Mouse (Mus musculus): ENCODE measurements at regions not wholly inside any gene's neighbourhood (a gene's known extent, or its start where the extent isn't known, plus 50 kb on each side); places are given as distances from the start of the nearest gene placed in this dataset.

DNA sequence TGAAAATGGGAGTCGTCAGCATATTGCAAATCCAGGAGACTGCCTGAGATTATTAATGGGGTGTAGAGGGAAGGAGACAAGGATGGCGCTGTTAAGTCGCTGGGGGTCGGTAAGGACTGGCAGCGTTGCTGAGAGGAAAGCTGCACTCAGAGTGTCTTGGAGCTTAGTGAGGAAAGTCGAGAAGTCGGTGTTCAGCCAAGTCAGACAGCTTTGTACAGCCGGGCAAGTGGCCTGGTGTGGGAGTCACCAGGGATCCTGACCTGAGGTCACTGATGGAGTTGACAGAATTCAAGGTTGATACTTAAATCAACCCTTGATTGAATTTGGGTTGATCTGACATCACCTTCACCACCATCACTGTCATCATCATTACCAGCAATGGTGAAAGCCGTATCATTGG is 175.3 kb downstream of the Slc30a10 start:
- no peak overlapping the region for H3K9ac ChIP-seq

DNA sequence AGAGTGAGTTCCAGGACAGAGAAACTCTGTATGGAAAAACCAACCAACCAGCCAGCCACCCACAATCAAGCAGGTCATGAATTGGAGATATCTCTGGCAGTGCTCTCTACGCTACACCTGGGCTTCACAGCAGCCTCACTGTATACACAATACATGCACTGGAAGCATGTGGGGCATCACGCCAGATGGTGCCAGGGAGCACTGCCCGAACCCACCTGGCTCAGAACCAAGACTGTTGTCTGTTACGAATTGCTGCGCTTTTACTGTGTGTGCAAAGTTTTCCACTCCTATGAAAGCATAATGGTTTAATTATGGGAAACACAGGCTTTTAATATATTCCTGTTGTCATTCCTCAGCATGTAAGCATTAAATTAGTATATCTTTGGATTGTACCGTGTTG is 184.0 kb downstream of the Slc30a10 start:
- WGBS = 86% methylated on average over 6 of the region's 6 CpGs
- H3K36me3 ChIP-seq (replicated peaks) = no peaks in the 10 kb centered on the region
- H3K9me3 ChIP-seq = no peaks in the 10 kb centered on the region
- ATAC-seq (replicated peaks) = no peak
- no peak overlapping the region for H3K27ac ChIP-seq
- H3K27me3 ChIP-seq (replicated peaks) = no peaks in the 10 kb centered on the region
- H3K4me2 ChIP-seq = no peak overlapping the region
- no peak overlapping the region for H3K4me3 ChIP-seq
- no peaks in the 10 kb centered on the region for H3K4me1 ChIP-seq
- no peak overlapping the region for H3K9ac ChIP-seq

More for the DNA sequence above, 175.3 kb downstream of the Slc30a10 start:
- WGBS = 91% methylated on average over 9 of the region's 9 CpGs
- no peak for ATAC-seq (replicated peaks)
- Histone ChIP-seq H3K4me1 (no peaks in the 10 kb centered on the region), H3K9me3 (no peaks in the 10 kb centered on the region), H3K4me2 (no peak overlapping the region), H3K27me3 (replicated peaks) (no peaks in the 10 kb centered on the region), H3K27ac (no peak overlapping the region), H3K4me3 (no peak overlapping the region), H3K36me3 (replicated peaks) (no peaks in the 10 kb centered on the region)

DNA sequence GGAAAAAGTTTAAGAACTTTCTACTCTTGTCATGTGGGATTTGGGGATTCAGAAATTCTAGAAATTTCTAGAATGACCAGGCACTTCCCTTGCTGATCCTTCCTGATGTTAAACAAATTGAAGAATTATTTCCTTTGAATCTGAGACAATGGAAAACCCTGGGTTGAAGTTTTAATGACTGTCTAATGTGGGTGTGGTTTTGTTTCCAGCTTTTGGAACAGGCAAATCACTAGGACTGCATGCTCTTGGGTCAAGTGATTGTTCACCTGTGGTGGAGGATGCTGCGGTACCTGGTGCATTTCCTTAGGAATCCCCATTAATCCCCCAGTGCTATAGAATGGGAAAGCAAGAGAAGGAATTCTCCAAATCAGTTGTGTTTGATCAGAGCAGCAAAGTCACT is 184.8 kb downstream of the Slc30a10 start:
- H3K4me1 ChIP-seq = no peaks in the 10 kb centered on the region
- H3K27me3 ChIP-seq (replicated peaks) = no peaks in the 10 kb centered on the region
- H3K9me3 ChIP-seq = no peaks in the 10 kb centered on the region
- no peak overlapping the region for H3K27ac ChIP-seq
- H3K4me3 ChIP-seq = no peak overlapping the region
- no peak overlapping the region for H3K4me2 ChIP-seq
- no peak overlapping the region for H3K9ac ChIP-seq
- no peaks in the 10 kb centered on the region for H3K36me3 ChIP-seq (replicated peaks)
- 91% methylated on average over 1 of the region's 1 CpGs for WGBS
- ATAC-seq (replicated peaks) = no peak

DNA sequence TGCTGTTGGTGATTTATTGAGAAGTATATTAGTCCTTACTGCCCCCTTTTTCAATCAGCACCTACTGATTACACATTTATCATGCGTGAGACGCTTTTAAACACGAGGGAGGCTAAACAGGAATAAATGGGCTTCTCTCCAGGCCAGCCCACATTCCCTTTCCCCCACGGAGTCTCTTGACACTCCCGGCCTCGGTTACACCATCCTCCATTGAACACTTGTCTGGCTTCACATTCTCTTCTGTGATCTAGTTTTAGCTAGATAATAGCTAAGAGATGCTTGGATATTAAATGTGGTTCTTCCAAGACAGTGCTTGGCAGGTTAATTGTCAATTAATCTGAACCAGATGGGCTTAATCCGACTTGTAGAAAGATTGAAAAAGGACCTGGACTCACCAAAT is 189.4 kb downstream of the Slc30a10 start:
- no peak overlapping the region for H3K27ac ChIP-seq
- no peaks in the 10 kb centered on the region for H3K27me3 ChIP-seq (replicated peaks)
- H3K9ac ChIP-seq = no peak overlapping the region
- no peaks in the 10 kb centered on the region for H3K4me1 ChIP-seq
- 79% methylated on average over 7 of the region's 7 CpGs for WGBS
- H3K9me3 ChIP-seq = no peaks in the 10 kb centered on the region
- no peak overlapping the region for H3K4me3 ChIP-seq
- ATAC-seq (replicated peaks) = no peak
- no peaks in the 10 kb centered on the region for H3K36me3 ChIP-seq (replicated peaks)
- H3K4me2 ChIP-seq = no peak overlapping the region

DNA sequence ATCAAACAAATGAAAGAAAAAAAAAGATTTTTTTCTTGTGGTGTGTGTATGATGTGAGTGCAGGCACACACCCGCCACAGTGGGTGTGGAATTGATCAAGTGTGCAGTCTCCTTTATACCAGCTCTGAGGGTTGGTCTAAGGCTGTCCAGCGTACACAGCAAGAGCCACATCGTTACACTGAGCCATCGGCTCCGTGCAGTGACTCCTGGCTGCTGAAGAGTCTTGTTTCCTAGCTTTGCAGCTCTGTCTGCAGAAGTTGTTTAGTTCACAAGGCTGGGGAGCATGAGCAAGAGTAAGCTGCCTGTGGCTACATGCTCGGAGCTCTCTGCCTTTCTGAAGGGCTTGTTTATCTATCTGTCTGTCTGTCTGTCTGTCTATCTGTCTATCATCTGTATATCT is 193.5 kb downstream of the Slc30a10 start:
- WGBS = 88% methylated on average over 6 of the region's 6 CpGs
- H3K4me2 ChIP-seq = no peak overlapping the region
- H3K4me1 ChIP-seq = no peaks in the 10 kb centered on the region
- no peaks in the 10 kb centered on the region for H3K9me3 ChIP-seq
- no peaks in the 10 kb centered on the region for H3K27me3 ChIP-seq (replicated peaks)
- no peak overlapping the region for H3K27ac ChIP-seq
- no peak overlapping the region for H3K4me3 ChIP-seq
- no peak overlapping the region for H3K9ac ChIP-seq
- no peaks in the 10 kb centered on the region for H3K36me3 ChIP-seq (replicated peaks)
- ATAC-seq (replicated peaks) = no peak

DNA sequence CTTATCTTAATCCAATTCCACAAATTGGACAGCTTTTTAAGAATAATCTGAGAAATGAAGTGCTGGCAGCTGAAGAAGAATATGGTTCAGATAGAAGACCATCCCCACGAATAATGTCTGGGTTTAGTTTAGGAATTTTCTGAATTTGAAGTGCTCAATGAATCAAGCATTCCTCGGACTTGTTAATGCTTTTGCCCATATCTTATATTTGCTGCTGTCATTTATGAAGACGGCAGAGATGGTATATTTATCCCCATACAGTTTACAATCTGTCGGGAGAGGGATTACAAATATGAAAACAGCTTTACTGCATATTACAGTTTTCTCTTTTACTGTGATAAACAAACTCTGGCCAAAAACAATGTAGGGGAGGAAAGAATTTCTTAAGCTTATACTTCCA is 194.3 kb downstream of the Slc30a10 start:
- no peak for ATAC-seq (replicated peaks)
- Histone ChIP-seq H3K4me3 (no peak overlapping the region), H3K27ac (no peak overlapping the region), H3K9ac (no peak overlapping the region), H3K4me1 (no peaks in the 10 kb centered on the region), H3K4me2 (no peak overlapping the region), H3K9me3 (no peaks in the 10 kb centered on the region), H3K27me3 (replicated peaks) (no peaks in the 10 kb centered on the region), H3K36me3 (replicated peaks) (no peaks in the 10 kb centered on the region)
- WGBS = 92% methylated on average over 4 of the region's 4 CpGs

DNA sequence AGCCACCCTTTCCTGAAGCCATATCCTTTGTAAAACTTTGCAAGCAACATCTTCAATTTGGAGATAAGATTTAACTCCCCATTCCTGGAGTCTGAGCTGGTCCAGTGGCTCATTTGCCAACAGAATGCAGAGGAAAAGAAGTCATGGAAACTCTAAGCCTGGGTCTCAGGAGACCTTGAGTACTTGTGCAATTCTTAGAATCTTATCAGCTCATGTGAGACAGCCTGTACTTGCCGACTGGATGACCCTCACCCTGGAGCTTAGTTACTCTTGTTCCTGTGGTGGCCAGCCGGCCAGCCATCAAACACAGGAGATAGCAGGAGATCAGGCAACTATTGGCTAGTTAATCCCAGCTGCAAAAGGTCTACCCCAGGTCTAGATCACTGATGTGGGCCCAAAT is 196.3 kb downstream of the Slc30a10 start:
- 79% methylated on average over 2 of the region's 2 CpGs for WGBS
- no peak overlapping the region for H3K27ac ChIP-seq
- no peaks in the 10 kb centered on the region for H3K36me3 ChIP-seq (replicated peaks)
- H3K9me3 ChIP-seq = no peaks in the 10 kb centered on the region
- no peaks in the 10 kb centered on the region for H3K4me1 ChIP-seq
- H3K27me3 ChIP-seq (replicated peaks) = no peaks in the 10 kb centered on the region
- no peak overlapping the region for H3K9ac ChIP-seq
- no peak overlapping the region for H3K4me3 ChIP-seq
- no peak overlapping the region for H3K4me2 ChIP-seq
- no peak for ATAC-seq (replicated peaks)

DNA sequence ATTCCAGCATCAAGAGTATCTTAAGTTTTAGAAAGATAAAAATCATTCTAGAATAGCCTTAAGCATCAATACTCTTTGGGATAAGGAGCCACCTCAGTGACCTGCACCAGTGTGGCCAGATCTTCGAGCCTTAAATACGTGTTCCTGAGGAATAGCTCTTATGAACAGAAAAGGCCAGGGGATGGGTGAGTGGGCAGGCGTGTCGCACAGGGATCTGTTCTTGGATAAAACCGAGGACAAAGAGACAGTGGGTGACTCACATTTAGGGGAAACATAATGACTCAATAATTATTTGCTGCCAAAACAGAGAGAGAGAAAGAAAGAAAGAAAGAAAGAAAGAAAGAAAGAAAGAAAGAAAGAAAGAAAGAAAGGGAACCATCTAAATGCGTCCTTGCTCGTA is 200.4 kb downstream of the Slc30a10 start:
- Histone ChIP-seq H3K9ac (no peak overlapping the region), H3K4me1 (no peaks in the 10 kb centered on the region), H3K27ac (no peak overlapping the region), H3K27me3 (replicated peaks) (no peaks in the 10 kb centered on the region), H3K4me3 (no peak overlapping the region), H3K36me3 (replicated peaks) (no peaks in the 10 kb centered on the region), H3K9me3 (no peaks in the 10 kb centered on the region), H3K4me2 (no peak overlapping the region)
- WGBS = 81% methylated on average over 7 of the region's 7 CpGs
- no peak for ATAC-seq (replicated peaks)

DNA sequence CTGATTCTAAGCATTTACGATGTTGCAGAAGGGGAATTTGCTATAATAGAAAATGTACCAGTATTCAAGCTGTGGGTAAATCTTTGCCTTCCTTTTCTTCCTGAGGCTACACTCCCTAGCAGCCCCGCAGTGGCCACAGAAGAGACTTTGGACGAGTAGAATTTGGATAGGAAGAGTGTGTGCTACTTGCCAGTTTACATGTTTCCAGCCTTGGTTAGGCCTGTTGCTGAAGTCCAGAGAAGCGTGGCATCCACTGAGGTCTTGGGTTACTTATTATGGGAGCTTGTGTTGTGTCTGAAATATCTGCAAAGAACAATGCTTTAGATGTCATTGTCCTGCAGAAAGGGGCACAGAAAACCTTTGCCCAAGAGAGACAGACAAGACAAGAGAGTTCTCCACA is 200.8 kb downstream of the Slc30a10 start:
- no peak for ATAC-seq (replicated peaks)
- H3K27ac ChIP-seq = no peak overlapping the region
- no peak overlapping the region for H3K9ac ChIP-seq
- no peak overlapping the region for H3K4me3 ChIP-seq
- H3K4me1 ChIP-seq = no peaks in the 10 kb centered on the region
- no peaks in the 10 kb centered on the region for H3K27me3 ChIP-seq (replicated peaks)
- no peak overlapping the region for H3K4me2 ChIP-seq
- no peaks in the 10 kb centered on the region for H3K36me3 ChIP-seq (replicated peaks)
- 76% methylated on average over 4 of the region's 4 CpGs for WGBS
- H3K9me3 ChIP-seq = no peaks in the 10 kb centered on the region

DNA sequence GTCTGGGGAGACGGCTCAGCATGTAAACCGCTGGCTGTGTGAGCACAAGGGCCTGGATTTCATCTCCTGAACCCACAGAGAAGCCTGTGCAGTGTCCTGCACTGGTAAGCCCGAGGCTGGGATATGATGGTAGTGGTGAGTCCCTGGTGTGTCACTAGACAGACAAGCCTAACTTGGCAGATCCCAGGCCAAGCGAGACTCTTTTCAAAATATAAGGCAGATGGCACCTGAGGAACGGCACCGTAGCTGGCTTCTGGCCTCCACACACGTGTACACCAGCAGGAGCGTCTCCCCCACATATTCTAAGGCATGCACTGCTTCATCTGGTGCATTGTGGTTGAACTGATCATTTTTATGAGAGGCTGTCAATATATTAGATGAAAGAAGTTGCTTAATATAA is 202.6 kb downstream of the Slc30a10 start:
- no peaks in the 10 kb centered on the region for H3K4me1 ChIP-seq
- ATAC-seq (replicated peaks) = no peak
- H3K9me3 ChIP-seq = no peaks in the 10 kb centered on the region
- no peak overlapping the region for H3K9ac ChIP-seq
- no peak overlapping the region for H3K4me3 ChIP-seq
- H3K27ac ChIP-seq = no peak overlapping the region
- WGBS = 86% methylated on average over 8 of the region's 8 CpGs
- H3K27me3 ChIP-seq (replicated peaks) = no peaks in the 10 kb centered on the region
- H3K4me2 ChIP-seq = no peak overlapping the region
- no peaks in the 10 kb centered on the region for H3K36me3 ChIP-seq (replicated peaks)

DNA sequence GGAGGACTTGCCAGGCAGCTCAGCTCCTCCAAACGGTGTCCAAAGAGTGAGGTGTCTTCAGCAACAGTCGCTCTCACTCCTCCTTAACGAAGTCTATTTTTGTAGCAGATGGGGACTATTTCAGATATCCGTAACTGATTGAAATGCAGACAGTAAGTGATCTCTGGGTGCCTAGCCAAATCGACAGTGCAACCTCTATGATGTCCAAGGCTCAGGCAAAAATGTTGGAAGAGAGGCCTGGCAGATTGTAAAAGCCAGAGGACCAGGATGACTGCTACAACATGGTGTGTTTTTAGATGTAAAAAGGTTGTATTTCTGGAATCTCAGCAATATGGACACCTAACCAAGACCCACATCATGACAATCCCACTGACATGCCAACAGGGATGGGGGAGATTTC is 204.8 kb downstream of the Slc30a10 start:
- no peak overlapping the region for H3K9ac ChIP-seq
- no peaks in the 10 kb centered on the region for H3K4me1 ChIP-seq
- H3K4me3 ChIP-seq = no peak overlapping the region
- no peaks in the 10 kb centered on the region for H3K36me3 ChIP-seq (replicated peaks)
- ATAC-seq (replicated peaks) = no peak
- H3K9me3 ChIP-seq = no peaks in the 10 kb centered on the region
- 85% methylated on average over 5 of the region's 5 CpGs for WGBS
- H3K27ac ChIP-seq = no peak overlapping the region
- no peak overlapping the region for H3K4me2 ChIP-seq
- H3K27me3 ChIP-seq (replicated peaks) = no peaks in the 10 kb centered on the region

DNA sequence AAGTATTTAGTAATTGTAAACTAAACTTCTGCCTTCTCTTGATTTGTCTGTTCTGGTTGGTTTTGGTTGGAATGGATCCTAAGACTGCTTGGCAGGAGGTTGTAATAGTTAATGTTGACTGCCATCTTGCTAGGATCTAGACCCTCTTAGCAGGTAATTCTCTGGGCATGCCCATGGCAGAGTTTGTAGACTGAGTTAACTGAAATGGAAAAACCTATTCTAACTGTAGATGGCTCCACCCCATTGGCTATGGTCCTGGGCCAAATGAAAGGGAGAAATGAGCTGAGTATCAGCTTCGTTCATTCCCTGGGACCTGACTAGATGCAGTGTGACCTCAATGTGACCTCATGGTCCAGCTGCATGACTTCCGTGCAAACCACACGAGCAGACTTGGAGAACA is 207.7 kb downstream of the Slc30a10 start:
- 79% methylated on average over 3 of the region's 3 CpGs for WGBS
- Histone ChIP-seq H3K4me1 (no peaks in the 10 kb centered on the region), H3K27me3 (replicated peaks) (no peaks in the 10 kb centered on the region), H3K27ac (no peak overlapping the region), H3K9ac (no peak overlapping the region), H3K36me3 (replicated peaks) (no peaks in the 10 kb centered on the region), H3K4me2 (no peak overlapping the region), H3K9me3 (no peaks in the 10 kb centered on the region), H3K4me3 (no peak overlapping the region)
- no peak for ATAC-seq (replicated peaks)

DNA sequence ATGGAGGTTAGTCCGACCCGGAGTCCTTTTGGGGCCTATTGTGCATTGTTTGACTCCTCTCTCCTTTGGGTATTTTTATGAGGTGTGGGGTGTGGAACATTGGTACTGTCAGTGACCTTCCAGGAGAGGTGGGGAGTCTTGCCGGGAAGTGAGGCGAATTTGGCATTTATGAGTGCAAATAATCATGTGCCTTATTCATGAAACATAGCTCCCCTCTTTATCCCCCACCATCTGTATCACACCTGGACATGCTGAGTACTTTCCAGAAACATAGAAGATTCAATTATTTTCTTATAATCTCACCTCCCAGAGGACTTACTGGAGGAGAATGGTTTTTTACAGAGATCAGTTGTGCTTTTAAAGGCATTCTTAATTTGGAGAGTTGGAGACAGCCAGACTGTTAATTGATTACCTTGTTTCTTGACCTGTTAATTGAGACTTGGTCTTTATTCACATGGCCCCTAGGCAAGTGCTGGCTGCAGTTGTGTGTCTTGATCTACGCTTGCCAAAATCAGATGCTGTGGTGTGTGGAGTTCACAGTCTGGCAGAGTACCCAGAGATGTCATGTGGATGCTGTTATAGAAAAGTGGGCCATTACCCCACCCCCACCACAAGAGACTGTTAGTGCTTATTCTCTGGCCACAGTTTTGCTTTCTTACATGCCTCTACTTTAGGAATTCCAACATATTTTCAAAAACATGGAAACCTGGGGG is 215.5 kb downstream of the Slc30a10 start:
- Histone ChIP-seq H3K27ac (no peak overlapping the region), H3K4me1 (no peaks in the 10 kb centered on the region), H3K9ac (no peak overlapping the region), H3K36me3 (replicated peaks) (no peaks in the 10 kb centered on the region), H3K9me3 (no peaks in the 10 kb centered on the region), H3K4me3 (no peak overlapping the region), H3K27me3 (replicated peaks) (no peaks in the 10 kb centered on the region), H3K4me2 (no peak overlapping the region)
- 76% methylated on average over 5 of the region's 5 CpGs for WGBS
- ATAC-seq (replicated peaks) = no peak
